Mouse (Mus musculus) ovary, adult 18-20 months (tissue): Measurements from ENCODE around the gene Itga8.

Source experiments
- DNase-seq: peaks from one replicate; pipeline ENCODE4 v3.0.0; 2022; ENCODE audit warnings: low spot score, mixed read lengths

Itga8 gene

DNA sequence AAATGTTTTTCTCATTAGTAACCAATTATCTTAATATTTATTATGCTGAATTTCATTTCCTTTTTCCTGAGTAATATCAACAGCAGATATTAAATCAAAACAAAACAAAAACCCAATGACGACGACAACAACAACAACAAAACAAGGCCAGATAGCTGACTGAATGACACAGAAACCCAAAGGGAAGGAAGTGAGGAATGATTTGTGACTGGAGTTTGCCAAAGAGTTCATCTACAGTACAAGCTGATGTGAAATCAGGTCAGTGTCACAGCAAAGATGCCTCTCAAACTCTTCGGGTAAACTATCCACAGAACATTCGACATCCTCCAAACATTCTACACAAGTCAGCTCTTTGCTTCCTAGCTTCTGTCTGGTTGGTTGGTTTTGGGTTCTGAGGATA lies 104.0 kb downstream of the Itga8 start:
- DNase-seq, result no peak

DNA sequence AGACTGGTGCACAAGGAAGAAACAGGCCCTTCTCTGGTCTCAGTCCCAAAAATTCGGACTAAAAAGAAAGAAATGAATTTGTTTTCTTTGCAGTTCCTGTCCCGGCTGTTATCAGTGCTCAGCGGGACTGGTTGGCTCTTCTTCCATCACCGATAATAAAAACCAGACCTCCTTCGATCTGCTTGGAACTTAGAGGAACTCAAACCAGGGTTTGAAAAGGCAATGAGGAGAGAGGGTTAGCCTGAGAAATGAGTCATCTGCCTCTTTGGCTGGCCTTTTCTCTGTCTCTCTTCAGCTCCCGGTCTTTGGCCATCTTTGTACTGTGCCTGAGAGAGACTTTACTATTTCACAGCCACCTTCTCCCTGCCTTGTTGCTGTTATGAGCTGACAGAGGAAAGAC lies 112.7 kb downstream of the Itga8 start:
- no peak for DNase-seq

DNA sequence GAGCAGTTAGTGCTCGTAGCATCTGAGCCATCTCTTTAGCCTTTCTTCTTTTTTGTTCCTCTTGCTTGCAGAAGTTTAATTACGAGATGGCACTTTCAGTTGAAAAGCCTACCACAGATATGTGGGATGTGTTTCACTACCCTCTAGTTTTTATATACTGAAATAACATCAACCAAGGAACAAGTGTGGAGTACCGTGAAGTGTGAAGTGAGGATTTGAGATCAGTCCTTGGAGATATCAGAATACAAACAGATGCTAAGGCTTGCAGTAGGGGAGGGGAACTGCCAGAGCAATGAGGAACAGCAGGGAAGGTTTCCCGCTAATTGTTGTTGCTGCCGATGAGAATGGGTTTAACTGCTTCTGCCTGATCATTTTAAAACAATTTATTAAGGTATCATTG lies 114.1 kb downstream of the Itga8 start:
- DNase-seq, result no peak

DNA sequence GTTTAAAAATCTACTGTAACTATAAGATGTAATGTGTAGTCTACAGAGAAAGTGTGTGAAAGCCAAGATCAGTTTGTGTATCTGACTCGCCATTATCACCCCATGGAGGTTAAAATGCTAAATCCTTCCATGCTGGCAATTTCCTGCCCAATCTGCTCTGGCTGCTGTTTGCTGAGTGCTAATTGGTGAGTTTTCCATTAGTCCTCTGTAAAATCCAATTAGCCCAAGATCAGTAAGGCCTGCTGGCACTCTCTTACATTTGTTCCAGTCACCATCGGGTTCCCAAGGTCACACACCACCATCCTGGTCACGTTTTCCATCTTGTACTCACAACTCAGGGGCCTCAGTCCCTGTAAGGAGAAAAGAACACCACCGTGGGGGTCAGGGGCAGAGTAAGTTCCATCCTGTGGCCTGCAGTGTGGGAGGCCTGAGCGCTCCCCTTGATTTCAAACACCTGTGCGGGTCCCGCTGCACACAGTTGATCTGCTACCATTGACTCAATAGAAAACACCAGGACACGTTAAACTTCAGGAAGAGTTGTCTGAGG lies 119.2 kb downstream of the Itga8 start:
- DNase-seq, result no peak

DNA sequence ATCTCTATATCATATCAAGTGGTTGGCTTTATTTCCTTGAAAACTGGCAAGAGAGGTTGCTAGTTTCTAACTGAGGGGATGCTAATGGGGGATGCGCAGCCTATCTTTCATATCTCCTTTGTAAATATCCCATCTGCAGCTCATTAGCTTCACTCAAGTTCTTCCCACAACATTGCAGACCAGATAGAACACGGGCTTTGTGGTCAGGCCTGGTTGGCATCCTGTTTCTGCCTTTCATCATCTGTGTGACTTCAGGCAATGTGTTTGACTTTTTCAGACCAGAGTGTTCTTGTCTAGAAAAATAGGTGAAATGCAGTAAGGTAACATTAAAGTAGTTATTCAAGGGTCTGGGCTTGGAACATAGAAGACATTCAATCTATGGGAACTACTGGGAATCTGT lies 121.1 kb downstream of the Itga8 start:
- DNase-seq, result no peak

DNA sequence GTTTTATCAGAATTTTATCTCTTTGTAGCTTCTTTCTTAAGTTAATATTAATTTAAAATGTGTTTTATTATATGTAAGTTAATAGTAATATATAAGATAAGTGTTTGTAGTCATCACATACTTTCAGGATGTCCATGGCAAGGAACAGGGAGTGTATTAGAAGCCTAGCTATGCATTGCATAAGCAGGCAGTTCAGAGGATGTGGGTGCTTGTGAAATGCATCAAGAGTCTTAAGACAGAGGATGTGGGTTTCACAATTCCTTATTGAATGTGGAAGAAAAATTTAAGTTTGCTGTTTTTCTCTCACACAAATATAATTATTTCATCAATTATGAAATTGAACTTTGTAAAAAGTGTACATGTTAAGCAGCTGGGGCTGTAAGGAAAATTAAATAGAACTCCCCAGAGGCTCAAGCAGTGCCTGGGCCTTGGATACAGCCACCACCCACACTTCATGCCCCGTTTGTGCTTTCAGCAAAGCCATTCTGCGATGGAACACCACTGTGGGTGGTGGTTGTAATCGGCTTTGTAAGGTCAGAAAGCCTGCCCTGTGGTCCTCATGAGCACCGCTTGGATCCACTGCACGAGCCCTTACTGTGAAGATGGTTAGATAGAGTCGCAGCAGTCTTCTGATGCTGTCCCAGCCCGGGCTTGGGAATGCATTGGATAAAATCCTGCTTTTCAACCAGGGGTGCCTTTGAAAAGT lies 126.8 kb downstream of the Itga8 start:
- no peak for DNase-seq

DNA sequence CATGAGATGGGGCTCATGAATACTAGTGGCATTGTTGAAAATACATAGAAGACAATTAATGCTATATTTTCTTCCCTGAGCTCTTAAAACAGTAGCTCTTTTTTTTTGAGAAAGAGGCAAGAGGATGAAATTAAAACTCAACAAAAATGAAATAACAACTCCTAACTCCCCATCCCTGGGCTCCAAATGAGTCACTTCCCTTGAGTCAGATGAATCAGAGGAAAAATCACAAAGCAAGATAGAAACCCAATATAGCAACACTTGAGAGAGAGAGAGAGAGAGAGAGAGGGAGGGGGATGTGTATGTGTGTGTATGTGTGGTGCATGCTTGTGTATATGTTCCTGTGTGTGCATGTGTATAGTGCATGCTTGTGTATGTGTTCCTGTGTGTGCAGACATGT lies 131.5 kb downstream of the Itga8 start:
- DNase-seq, result no peak

DNA sequence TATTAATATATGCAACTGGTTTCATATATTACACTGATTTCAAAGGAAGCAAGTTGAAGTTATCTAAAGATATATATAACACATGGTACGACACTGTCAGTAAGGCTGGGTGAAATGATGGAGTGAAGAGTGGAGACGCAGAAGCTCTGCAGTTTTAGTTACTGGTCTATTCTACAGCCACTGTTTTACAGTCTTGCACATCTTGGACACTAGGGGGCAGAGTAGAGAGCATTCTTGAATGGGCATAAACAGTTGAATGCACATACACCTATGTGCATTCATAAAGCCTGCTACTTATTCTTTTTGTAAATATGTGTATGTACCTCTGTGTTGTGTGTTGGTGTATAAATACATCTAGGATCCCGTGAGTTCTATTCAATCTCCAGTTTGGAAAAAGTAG lies 141.2 kb downstream of the Itga8 start:
- DNase-seq, result no peak

DNA sequence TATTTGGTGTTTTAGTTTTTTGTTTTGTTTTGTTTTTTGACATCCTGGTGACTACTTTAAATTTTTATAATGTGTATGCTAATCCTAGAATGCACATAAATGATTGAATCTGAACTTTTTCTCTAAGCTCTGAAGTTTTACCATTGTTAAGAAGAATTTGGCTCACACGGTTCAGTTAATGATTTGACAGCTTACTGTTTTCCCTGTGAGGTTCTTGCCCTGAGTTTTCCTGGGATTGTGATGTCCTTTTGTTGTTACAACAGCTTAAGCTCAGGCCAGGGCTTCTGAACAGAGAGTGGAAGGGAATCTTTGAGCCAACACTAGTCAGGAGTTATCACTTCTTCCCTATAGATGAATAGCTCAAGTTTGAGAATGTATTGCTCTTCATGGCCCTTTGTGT lies 144.7 kb downstream of the Itga8 start:
- no peak for DNase-seq

DNA sequence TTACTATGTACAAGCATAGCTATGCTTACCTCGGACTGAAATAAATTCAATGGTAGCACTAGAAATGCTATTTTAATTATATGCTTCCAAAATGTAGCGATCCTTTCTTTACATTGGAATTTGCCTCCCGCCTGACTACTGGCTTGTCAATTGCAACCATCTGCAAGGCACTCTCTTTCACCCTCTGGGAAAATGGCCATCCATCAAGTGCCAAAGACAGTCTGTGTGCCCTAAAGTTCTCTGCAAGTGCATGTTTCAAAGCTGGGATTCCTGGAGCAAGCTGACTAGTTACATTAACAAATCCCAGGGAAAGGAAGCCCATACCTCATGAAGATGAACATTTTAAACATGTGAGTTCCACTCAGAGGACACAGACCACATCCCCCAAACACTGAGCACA lies 145.3 kb downstream of the Itga8 start:
- DNase-seq, result no peak

DNA sequence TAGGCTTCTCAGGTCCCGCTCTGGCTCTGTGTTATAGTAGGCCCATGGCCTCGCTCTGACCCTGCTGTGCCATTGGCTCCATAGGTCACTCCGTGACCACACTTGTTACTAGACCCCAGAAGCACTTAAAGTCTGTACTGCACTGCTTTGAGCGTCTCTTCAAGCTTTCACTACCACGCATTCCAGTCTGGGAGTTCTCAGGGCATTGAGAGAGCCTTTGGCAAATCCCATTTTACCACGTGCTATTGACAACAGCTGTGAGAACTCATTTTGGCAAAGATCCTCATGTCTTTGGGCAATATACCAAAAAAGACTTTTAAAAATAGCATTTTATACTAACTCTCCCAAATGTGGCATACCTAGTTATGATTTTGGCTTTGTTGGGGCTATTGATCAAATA lies 147.0 kb downstream of the Itga8 start:
- no peak for DNase-seq

DNA sequence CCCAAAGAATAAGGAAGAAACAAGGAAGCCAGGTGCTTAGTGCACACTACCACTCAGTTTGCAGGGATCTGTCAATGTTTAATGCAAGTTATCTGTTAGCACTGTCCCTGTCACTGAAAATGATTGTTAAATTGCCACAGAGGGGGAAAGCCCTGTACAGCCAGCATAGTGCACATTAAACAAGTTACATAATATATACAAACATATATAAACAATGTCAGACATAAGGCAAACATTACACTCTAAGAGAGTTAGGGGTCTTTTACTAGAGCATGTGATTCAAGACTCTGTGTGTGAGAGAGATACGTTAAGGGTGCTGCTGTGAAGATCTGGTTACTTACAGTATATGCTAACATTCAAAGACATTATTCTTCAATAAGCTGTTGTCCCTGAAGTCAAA lies 148.2 kb downstream of the Itga8 start:
- no peak for DNase-seq

DNA sequence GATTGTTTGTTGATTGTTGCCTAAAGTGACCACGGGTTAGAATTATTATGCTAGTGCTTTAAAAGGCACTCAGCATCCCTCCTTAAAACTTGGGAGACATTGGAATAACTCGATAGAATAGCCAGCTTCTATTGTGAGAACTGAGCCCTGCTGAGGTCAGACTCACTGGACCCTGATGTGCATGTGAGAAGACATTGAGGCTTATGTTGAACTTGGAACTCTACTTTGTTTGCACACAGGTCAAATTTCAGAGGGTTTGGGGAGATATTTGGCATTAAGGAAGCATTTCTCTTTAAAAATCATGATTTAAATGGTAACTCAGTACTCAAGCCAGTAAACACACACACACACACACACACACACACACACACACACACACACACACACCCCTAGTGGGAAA lies 153.8 kb downstream of the Itga8 start:
- no peak for DNase-seq

DNA sequence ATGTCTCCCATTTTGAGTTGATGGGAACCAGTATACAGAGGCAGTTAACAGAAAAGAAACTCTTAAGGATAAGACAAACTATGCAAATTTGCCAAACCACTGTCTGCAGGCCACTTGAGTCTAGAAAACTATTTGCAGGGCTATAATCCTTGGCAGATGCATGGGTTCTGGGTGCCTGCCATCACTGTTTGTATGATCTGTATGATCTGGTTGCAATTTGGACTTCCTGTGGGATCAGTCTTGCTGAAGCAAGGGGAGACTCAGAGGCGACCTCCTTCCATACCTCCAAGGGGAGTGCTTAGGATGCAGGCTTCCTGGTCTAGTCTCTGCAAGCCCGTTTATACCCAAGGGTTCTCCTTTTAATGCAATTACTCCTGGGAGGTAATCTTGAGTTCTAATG lies 155.1 kb downstream of the Itga8 start:
- no peak for DNase-seq

DNA sequence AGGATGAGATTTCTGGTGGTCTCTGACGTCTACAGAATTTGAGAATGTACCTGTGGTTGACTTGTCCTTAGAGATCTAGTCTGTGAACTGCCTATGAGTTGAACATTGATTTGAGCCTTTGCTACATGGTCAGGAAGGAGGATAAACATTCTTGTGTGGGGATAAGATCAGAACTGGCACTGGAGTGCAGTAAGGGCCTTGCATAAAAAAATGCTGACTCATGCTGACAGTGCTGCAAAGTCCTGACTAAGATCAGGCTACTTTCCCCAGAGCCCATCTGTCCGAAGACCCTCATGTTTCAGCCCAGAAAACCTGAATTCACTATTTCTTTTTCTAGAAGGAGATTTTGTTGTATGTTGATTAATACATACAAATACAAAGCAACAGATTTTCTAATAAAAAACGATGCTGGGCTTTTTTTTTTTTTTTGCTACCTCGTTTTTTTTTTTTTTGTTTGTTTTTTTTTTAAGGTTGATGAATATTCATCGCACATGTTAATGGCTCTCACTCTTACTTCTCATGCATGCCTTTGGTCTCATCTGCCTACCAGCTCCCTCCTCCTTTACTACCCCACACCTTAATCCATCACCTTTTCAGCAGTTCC lies 162.9 kb downstream of the Itga8 start:
- no peak for DNase-seq

DNA sequence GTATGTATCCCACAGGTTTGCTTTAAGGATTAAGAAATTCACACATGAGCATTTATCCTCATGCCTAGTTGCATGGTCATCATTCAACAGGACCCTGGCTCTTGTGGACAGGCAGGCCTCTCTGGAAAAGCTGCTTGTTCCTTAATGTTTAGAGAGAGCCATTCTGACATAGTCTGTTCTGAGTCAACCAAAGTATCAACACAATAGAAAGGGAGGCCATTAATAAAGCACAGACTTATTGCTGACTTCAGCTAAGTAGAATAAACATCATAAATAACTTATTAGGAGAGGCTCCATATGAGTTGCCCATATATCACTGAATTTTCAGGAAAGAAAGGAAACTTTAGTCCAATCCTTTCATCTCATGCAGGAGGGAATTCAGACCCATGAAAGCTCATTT lies 175.1 kb downstream of the Itga8 start:
- no peak for DNase-seq

DNA sequence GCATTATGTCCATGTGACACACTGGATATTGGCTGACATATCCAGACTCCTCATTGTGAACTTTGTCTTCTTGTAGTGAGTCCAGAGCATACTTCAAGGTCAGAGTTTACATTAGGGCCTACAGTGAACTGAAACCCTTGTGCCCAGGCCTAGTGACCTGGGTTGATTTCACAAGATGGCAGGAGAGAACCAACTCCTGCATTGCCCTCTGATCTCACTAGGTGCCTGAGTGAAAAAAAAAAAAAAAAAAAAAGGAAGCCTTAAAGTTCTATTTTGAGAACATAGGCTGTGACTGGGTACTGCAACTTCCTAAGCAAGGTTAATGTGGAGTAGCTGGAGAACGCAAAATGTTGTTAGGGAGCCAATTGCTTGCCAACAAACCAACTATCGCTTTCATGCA lies 186.2 kb downstream of the Itga8 start:
- DNase-seq, result no peak

DNA sequence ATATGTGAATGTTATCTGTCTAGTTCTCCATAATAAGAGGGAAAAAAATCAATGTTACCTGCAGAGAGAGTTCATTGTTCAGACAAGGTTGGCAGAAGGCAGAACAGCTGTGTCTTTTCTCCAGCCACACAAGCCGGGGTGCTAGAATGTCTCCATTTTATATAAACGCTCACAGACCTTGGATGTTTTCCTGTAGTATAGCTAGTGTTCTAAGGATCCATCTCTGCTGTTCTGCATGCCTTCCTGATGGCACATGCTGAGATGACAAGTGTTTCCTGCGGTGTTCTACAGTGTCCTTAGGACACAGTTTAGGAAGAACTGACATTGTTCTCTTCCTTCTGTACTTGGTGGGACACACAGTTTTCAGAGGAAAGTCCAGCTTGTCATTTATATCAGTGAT lies 192.4 kb downstream of the Itga8 start:
- DNase-seq, result no peak

DNA sequence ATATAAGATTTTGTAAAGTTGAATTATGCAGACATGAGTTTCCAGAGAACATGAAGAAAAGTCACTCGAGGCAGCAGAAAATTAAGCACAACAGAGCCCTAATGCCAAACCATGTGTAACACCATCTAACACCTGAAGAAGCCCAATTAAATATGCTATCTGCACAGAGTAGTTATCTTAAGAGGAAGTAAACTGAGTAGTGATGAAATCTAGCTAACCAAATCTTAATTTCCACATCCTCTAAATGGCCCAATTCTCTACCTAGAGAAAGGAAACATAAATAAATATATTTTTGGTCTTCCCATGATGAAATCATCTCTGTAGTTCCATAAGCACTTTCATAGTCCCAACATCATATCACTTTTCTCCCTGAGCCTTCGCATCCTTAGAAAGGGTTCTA lies 193.4 kb downstream of the Itga8 start:
- DNase-seq, result no peak

DNA sequence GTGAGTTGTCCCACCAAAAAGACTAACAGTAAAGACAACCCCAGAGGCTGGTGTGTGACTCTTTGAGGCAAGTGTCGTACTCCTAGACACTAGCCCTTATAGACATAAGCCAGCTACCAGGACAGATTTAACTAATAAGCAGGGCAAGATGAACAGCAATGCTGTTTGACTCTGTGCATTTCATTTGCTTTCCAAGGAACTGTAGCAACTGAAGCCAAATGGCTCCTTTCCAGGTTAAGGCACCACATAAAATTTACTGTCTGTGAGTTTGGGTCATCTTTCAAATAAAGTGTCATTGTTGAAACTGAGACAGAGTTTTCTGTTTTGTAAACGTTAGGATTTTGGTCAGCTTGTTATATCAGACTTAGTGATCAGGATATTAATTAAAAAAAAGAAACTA lies 194.5 kb downstream of the Itga8 start:
- no peak for DNase-seq

DNA sequence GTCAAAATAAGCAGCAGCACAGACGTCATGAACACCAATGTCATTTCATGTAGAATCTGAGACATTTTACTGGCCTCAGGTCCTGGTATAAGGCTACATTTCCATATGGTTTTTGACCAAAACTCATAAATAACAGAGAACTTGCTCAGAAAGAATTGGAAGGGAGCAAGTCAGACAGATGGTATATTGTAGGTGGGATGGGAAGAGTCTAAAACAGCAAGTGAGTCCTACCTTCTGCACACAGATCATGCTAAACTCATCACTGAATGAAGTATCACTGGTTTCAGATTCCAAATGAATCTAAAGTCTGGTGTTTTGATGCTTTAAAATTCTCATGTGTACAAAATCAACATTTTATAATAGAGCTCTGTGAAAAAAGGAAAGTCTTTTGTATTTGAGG lies 198.5 kb downstream of the Itga8 start:
- DNase-seq, result no peak

DNA sequence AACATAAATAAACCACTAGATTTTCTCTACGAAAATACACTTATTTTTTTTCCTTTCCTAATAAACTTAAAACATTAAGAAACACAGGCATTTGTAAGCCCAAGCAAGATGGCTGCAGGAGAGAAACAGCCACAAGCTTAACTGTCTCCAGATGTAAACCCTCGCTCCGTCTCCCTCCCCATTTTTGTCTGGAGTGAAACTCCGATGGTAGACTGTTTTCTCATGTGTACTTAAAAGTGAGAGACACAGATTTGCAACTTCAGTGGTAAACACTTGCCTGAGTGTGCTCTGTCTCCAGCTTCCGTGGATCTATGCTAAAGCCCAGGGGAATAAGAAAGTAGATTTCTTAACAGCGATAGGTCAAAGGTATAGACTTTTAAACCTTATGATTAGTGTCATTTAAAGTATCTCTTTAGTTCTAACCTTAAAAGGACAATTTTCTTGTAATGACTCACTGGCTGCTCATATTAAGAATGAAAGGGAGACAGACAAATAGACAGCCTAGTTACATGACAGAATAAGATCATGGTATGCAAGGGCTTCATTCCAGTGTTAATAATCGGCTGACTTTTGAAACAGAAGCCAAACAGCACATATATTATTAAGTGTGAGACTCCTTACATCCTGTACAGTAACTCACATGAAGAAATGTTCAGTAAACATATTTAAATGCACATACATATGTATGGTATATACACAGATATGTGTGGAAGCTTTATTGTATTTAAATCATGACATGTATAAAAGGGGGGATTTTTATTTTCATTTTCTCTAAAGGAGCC lies 209.3 kb downstream of the Itga8 start:
- DNase-seq, result no peak

DNA sequence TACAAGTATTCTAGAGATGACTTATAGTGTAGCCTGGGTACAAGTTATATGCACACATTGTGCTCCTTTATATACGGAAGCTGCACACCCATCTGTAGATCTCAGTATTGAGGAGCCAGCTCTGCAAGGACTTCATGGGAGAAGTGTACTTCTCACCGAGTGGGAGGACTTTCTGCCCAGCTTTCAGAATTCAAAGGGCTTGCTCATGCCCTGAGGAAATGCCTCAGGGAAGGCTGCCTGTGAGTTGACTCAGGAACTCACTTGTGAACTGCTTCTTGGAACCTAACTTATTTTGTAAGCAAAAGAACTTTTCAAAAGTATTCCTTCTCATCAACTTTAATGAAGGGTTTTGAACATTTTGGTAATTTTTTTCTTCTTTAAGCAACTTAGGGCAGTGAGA lies 210.7 kb downstream of the Itga8 start:
- DNase-seq, result no peak
